Comparison of ENCODE assay signal across 9 mouse cellular contexts in genomic region chr8:119603771-119604170, GRCm38 (mm10). TPM values are rescaled to one million over a fixed set of nuclear protein-coding genes. Genes with fewer than 3 reads are reported as not detected.
DNase-seq lines count a peak whose midpoint lies in the region; ATAC-seq and TF ChIP-seq lines count a peak whose summit lies in the region.
"Had no signal": no experiment of that assay in that cellular context is flagged by ENCODE, and none has a peak within 500 bp of the region (broad histone marks: within the 10 kb centered on the region; RNA-seq: fewer than 3 reads in every experiment).

No protein-coding gene starts in this region.

- H3K27me3 ChIP-seq in kidney, embryonic 15.5 days: no peaks in the 10 kb centered on the region
- no peaks in the 10 kb centered on the region for H3K27me3 ChIP-seq in limb, embryonic 10.5 days (ENCODE audit: low read depth, poor library complexity, severe bottlenecking)
- H3K27me3 ChIP-seq in neural tube, embryonic 14.5 days (ENCODE audit: control insufficient read depth, insufficient read depth, low read length): no peaks in the 10 kb centered on the region

- H3K36me3 ChIP-seq in kidney, embryonic 15.5 days: peaks cover 42% of the 10 kb centered on the region
- peaks cover 43% of the 10 kb centered on the region for H3K36me3 ChIP-seq in limb, embryonic 10.5 days
- peaks cover 33% of the 10 kb centered on the region for H3K36me3 ChIP-seq in neural tube, embryonic 14.5 days (ENCODE audit: control insufficient read depth, insufficient read depth, low read length)

- H3K4me1 ChIP-seq in kidney, embryonic 15.5 days: peaks cover 14% of the 10 kb centered on the region
- no peaks in the 10 kb centered on the region; the same call in 1 of the 2 replicates for H3K4me1 ChIP-seq in embryonic fibroblast, embryonic 13.5 days (ENCODE audit: control insufficient read depth, insufficient read depth, low read length)
- peaks cover 12% of the 10 kb centered on the region for H3K4me1 ChIP-seq in limb, embryonic 10.5 days
- peaks cover 7% of the 10 kb centered on the region; the same call in 1 of the 2 replicates for H3K4me1 ChIP-seq in neural tube, embryonic 14.5 days (ENCODE audit: control insufficient read depth, insufficient read depth, low read length)

- no peak for TF ChIP-seq CTCF in embryonic fibroblast, embryonic 13.5 days (IDR thresholded peaks at IDR 0.05; ENCODE audit: borderline replicate concordance, insufficient read depth, low read length)

- TF ChIP-seq POLR2A in embryonic fibroblast, embryonic 13.5 days (IDR thresholded peaks at IDR 0.05; ENCODE audit: low read depth, low read length): no peak

- ATAC-seq in kidney, embryonic 15.5 days (replicated peaks; ENCODE audit: low FRiP score): no peak
- no peak for ATAC-seq in neural tube, embryonic 14.5 days (ENCODE audit: low read depth)

- H3K9ac ChIP-seq in kidney, embryonic 15.5 days: no peak overlapping the region
- peak overlapping the region; percentile 79 for H3K9ac ChIP-seq in neural tube, embryonic 14.5 days (replicated peaks; ENCODE audit: low read depth, low read length)

- no peaks in the 10 kb centered on the region for H3K9me3 ChIP-seq in kidney, embryonic 15.5 days (replicated peaks)
- H3K9me3 ChIP-seq in limb, embryonic 10.5 days (replicated peaks): no peaks in the 10 kb centered on the region
- no peaks in the 10 kb centered on the region for H3K9me3 ChIP-seq in neural tube, embryonic 14.5 days (ENCODE audit: control insufficient read depth, low read length)

- no peak for DNase-seq in kidney, adult 11 months
- DNase-seq in limb, embryonic 10.5 days (ENCODE audit: low spot score): no peak
- DNase-seq in cerebellum, adult 11-12 months: no peak
- no peak for DNase-seq in retina, postnatal 1 day
- DNase-seq in adrenal gland, adult 18-20 months (ENCODE audit: low spot score in 2 of 2): no peak

- peak overlapping the region; percentile 86 for H3K4me2 ChIP-seq in kidney, embryonic 15.5 days
- peak overlapping the region; percentile 91 for H3K4me2 ChIP-seq in neural tube, embryonic 14.5 days (ENCODE audit: low read depth, low read length)

- peak overlapping the region; percentile 86 for H3K4me3 ChIP-seq in kidney, embryonic 15.5 days (replicated peaks)
- peak overlapping the region; percentile 65 for H3K4me3 ChIP-seq in embryonic fibroblast, embryonic 13.5 days (ENCODE audit: insufficient read depth, low read length)
- H3K4me3 ChIP-seq in limb, embryonic 10.5 days: peak overlapping the region; percentile 73
- no peak overlapping the region; the same call in 1 of the 2 replicates for H3K4me3 ChIP-seq in neural tube, embryonic 14.5 days (ENCODE audit: low read depth, low read length)

- 95% methylated on average over 4 of the region's 4 CpGs for WGBS in kidney, embryonic 15.5 days
- WGBS in limb, embryonic 10.5 days: 97% methylated on average over 4 of the region's 4 CpGs
- WGBS in neural tube, embryonic 14.5 days: 90% methylated on average over 4 of the region's 4 CpGs

- H3K27ac ChIP-seq in kidney, embryonic 15.5 days: no peak overlapping the region
- H3K27ac ChIP-seq in embryonic fibroblast, embryonic 13.5 days (ENCODE audit: insufficient read depth, low read length): no peak overlapping the region
- 0 out of 2 replicates have a peak overlapping the region, but pooled peaks have one; percentile 82 for H3K27ac ChIP-seq in limb, embryonic 10.5 days
- H3K27ac ChIP-seq in neural tube, embryonic 14.5 days (ENCODE audit: low read depth, low read length): no peak overlapping the region

RNA-seq across cellular contexts. Expression of gene Taf1c, which starts 1.3 kb away (rescaled TPM):
- 10.8 and 12.9 TPM in 2 replicates for polyA plus RNA-seq in kidney, embryonic 15.5 days (2015; fragmentation: Nextera tagmentation; extraction: Ambion mirVana)
- 4.7 and 5.2 TPM in 2 replicates for polyA plus RNA-seq in embryonic fibroblast, embryonic 13.5 days (2011; ENCODE audit: insufficient read length, low read depth, missing spikeins)
- 15.8 and 16.0 TPM in 2 replicates for polyA plus RNA-seq in limb, embryonic 10.5 days (2016; fragmentation: Nextera tagmentation; extraction: Ambion mirVana)
- 12.7 and 14.7 TPM in 2 replicates for polyA plus RNA-seq in neural tube, embryonic 14.5 days (2014; fragmentation: Nextera tagmentation; extraction: Ambion mirVana)
- 10 to 100 TPM; 11.9 to 15.5 TPM for total RNA-seq in adrenal gland, adult 18-20 months (2021)

RNA-seq across cellular contexts. Expression of gene Adad2, which starts 8.8 kb away (rescaled TPM):
- polyA plus RNA-seq in kidney, embryonic 15.5 days (2015; fragmentation: Nextera tagmentation; extraction: Ambion mirVana): not detected in 2 replicates
- not detected in 2 replicates for polyA plus RNA-seq in embryonic fibroblast, embryonic 13.5 days (2011; ENCODE audit: insufficient read length, low read depth, missing spikeins)
- not detected in 2 replicates for polyA plus RNA-seq in limb, embryonic 10.5 days (2016; fragmentation: Nextera tagmentation; extraction: Ambion mirVana)
- not detected in 2 replicates for polyA plus RNA-seq in neural tube, embryonic 14.5 days (2014; fragmentation: Nextera tagmentation; extraction: Ambion mirVana)
- not detected for total RNA-seq in adrenal gland, adult 18-20 months (2021)
- polyA plus RNA-seq: inflammation-experienced regulatory T-cells, adult 6 months had no signal

RNA-seq across cellular contexts. Expression of gene Dnaaf1, which starts 28.7 kb away (rescaled TPM):
- polyA plus RNA-seq in kidney, embryonic 15.5 days (2015; fragmentation: Nextera tagmentation; extraction: Ambion mirVana): 0.23 and 0.28 TPM in 2 replicates
- polyA plus RNA-seq in embryonic fibroblast, embryonic 13.5 days (2011; ENCODE audit: insufficient read length, low read depth, missing spikeins): not detected in 2 replicates
- polyA plus RNA-seq in limb, embryonic 10.5 days (2016; fragmentation: Nextera tagmentation; extraction: Ambion mirVana): 0.06 and 0.14 TPM in 2 replicates
- 0.15 and 0.48 TPM in 2 replicates for polyA plus RNA-seq in neural tube, embryonic 14.5 days (2014; fragmentation: Nextera tagmentation; extraction: Ambion mirVana)
- total RNA-seq in adrenal gland, adult 18-20 months (2021): not detected
- polyA plus RNA-seq: inflammation-experienced regulatory T-cells, adult 6 months had no signal

RNA-seq across cellular contexts. Expression of gene Hsdl1, which starts 28.8 kb away (rescaled TPM):
- 31.3 and 32.5 TPM in 2 replicates for polyA plus RNA-seq in kidney, embryonic 15.5 days (2015; fragmentation: Nextera tagmentation; extraction: Ambion mirVana)
- 7.3 and 7.5 TPM in 2 replicates for polyA plus RNA-seq in embryonic fibroblast, embryonic 13.5 days (2011; ENCODE audit: insufficient read length, low read depth, missing spikeins)
- 28.2 and 33.5 TPM in 2 replicates for polyA plus RNA-seq in limb, embryonic 10.5 days (2016; fragmentation: Nextera tagmentation; extraction: Ambion mirVana)
- 158 and 176 TPM in 2 replicates for polyA plus RNA-seq in neural tube, embryonic 14.5 days (2014; fragmentation: Nextera tagmentation; extraction: Ambion mirVana)
- 10 to 100 TPM; 22.3 to 45.4 TPM for total RNA-seq in adrenal gland, adult 18-20 months (2021)

RNA-seq across cellular contexts. Expression of gene Kcng4, which starts 31.7 kb away (rescaled TPM):
- 0.05 TPM in 1 of 2 replicates, not detected in the other for polyA plus RNA-seq in kidney, embryonic 15.5 days (2015; fragmentation: Nextera tagmentation; extraction: Ambion mirVana)
- polyA plus RNA-seq in embryonic fibroblast, embryonic 13.5 days (2011; ENCODE audit: insufficient read length, low read depth, missing spikeins): not detected in 2 replicates
- 0.04 TPM in 1 of 2 replicates, not detected in the other for polyA plus RNA-seq in limb, embryonic 10.5 days (2016; fragmentation: Nextera tagmentation; extraction: Ambion mirVana)
- 0.06 and 0.08 TPM in 2 replicates for polyA plus RNA-seq in neural tube, embryonic 14.5 days (2014; fragmentation: Nextera tagmentation; extraction: Ambion mirVana)
- under 1 TPM; 0.60 to 0.61 TPM for total RNA-seq in adrenal gland, adult 18-20 months (2021)
- polyA plus RNA-seq: inflammation-experienced regulatory T-cells, adult 6 months had no signal
